Mouse (Mus musculus): ENCODE results near the gene Tubb4b. TPM values are rescaled to one million over a fixed set of nuclear protein-coding genes. Genes with fewer than 3 reads are reported as not detected.

Gene Tubb4b
- total RNA-seq, 2 experiments from 2014 or later: 291 to 431 TPM

DNA sequence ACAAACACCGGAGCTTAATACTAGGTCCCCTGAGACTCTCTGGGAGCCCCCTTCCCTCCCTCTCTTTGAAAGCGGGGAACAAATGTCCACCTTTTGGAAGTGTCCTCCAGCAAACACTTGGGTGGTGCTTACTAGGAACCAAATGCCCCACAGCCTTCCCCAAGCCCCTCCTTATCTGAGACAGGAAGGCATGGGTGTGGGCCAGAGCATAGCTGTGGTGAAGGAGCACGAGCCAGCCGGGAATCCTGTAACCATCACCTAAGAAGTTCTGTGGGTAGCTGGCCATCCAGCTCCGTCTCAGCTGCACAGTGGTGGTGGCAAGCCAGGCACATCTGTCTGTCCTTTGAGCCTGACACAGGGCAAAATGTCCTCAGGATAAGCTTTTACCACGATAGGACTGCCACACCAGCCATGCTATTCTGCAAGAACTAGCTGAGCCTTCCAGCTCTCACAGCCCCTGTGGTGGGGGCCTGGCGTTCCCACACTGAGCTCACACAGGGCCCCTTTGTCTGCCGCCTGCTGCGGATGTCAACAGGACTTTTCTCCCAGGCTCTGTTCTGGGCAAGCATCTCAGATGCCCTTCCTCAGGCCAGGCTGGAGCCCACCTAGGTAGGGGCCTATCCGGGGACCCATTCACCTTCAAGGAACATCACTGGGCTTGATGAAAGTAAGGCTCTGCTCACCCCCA lies 46.1 kb downstream of the Tubb4b start:
- no peak for DNase-seq
- intact Hi-C loops (cut with DNase I; ENCODE audit: low total_unique reads): loop anchor here (5.0 kb wide), 1 partner anchor 51 kb away; no protein-coding TSS in a partner anchor

DNA sequence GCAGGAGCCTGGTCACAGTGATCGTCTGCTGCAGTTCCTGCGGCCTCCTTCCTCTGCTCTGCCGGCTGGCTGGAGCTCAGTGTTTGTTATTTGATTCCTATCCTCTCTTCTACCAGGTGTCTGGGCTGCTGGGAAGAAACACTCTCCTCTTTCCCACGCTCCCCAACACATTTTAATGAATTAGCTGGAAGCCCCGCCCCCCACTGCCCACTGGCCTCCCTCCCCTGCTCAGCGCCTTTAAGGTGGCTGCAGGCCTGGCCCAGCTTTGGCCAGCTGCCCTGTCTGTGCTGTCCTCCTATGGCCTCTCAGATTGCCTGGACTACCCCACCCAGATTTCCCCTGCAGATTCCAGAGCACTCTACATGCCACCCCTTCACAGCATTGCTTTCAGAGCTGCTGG lies 46.8 kb downstream of the Tubb4b start:
- peak; percentile 52 for DNase-seq
- intact Hi-C loops (cut with DNase I; ENCODE audit: low total_unique reads): loop anchor here (5.0 kb wide), 1 partner anchor 50 kb away; no protein-coding TSS in a partner anchor

DNA sequence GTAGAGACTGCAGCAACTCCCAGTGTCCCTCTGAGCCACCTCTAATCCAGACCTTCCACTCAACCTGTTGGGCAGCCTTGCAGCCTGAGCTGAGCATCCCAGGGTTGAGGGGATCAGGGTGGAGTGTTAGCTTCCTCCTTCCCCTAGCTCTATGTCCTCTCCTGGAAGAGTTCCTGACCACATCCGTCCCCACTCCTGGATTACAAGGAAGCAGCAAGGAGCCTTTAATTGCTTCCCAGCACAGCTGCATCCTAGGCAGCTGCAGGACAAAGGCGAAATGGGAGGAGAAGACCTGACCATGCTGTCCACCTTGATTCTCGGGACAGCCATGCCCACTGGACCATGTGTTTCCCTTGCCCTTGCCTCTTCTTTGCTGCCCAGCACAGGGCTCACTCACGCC lies 47.4 kb downstream of the Tubb4b start:
- intact Hi-C loops (cut with DNase I; ENCODE audit: low total_unique reads): loop anchor here (5.0 kb wide), 1 partner anchor 50 kb away; no protein-coding TSS in a partner anchor
- DNase-seq: no peak

DNA sequence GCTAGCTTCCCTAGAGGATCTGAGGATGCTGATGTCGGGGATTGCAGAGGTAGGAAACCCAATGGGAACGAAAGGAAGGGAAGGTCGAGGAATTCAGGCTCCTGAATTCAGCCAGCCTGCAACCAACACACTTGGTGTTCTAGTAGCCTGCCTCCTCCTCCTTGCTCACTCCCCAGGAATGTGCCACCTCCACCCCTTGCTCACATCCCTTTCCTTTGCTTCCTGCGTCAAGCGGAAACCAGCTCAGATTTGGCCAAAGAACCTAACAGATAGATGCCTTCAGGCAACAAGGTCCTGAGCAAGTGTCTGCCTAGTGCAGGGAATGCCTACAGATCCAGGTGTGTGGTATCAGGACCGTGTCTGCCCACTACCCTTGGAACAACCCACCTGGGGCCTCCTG lies 47.9 kb downstream of the Tubb4b start:
- intact Hi-C loops (cut with DNase I; ENCODE audit: low total_unique reads): loop anchor here (5.0 kb wide), 1 partner anchor 49 kb away; no protein-coding TSS in a partner anchor
- no peak for DNase-seq

DNA sequence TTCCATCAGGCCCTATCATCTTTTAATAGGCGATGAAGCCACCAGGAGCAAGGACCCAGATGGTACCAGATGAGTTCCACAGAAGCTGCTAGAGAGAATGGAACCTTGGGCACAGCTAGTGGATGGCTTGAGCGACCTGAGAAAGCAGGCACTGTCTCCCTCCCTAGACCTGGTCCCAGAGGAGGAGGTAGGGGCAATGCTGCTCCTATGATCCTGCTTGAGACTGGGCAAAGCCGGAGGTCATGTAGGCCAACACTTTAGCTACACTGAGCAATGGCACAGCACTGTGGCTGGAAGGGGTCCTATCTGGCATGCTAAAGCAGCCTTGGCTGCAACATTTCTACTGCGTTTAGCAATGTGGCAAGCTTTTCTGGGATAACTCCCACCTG lies 48.8 kb downstream of the Tubb4b start:
- intact Hi-C loops (cut with DNase I; ENCODE audit: low total_unique reads): loop anchor here (5.0 kb wide), 1 partner anchor 48 kb away; no protein-coding TSS in a partner anchor

DNA sequence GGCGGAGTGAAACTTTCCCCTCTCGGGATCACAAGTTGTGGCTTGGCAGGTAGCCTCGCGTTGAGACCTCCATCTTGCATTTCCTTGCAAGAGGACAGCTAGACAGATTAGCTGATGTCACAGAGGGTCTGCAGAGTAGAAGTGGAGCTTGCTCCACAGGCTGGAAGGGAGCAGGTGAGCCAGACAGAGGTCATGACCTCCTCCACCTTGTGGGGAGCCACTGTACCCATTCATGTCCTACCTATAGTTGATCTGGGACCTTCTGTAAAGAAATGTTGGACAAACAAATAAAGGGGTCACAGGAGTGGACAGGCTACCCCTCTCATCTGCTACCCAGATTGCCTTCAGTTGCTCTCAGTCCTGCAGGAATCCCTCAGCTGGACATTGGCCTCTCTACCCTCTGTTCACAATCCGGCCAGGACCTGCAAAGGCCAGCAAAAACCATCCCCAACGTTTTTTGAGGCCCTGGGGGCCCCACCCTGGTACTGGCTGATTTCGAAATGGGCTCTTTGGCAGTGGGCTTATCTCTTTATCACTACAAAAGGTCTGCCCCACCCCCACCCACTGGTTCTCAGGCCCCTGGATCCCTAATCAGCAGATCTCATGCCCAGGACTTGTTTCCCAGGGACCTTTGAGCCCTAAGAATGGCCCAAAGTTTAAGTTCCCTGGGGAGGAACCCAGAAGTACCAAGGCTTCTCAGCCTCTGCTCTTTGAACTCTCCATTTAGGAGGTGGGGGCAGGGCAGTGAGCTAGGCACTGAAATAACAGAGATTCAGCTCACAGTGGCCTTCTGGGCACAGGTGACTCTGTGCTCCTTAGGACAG lies 49.4 kb downstream of the Tubb4b start:
- no peak for DNase-seq
- intact Hi-C loops (cut with DNase I; ENCODE audit: low total_unique reads): loop anchor here (5.0 kb wide), 1 partner anchor 48 kb away; no protein-coding TSS in a partner anchor

More for the DNA sequence above, 48.8 kb downstream of the Tubb4b start:
- DNase-seq: no peak

DNA sequence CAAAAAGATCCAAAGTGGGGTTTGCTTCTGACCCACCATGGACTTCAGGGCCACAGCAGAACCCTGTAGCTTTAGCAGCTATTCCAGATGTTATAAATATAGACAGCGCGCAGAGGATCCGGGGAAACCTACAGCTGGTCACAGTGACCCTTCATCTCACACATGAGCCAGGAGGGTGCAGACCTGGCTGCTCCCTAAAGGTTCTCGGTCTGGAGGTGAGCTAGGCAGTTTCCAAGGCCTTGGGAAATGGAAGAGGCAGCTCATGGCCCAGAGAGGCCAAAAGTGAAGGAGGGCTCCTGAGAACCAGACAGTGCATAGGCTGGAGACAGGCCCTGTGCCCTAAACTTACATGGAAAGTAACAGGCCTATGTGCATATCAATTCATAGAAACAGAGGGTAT lies 50.7 kb downstream of the Tubb4b start:
- DNase-seq: no peak
- intact Hi-C loops (cut with DNase I; ENCODE audit: low total_unique reads): no loop called here

DNA sequence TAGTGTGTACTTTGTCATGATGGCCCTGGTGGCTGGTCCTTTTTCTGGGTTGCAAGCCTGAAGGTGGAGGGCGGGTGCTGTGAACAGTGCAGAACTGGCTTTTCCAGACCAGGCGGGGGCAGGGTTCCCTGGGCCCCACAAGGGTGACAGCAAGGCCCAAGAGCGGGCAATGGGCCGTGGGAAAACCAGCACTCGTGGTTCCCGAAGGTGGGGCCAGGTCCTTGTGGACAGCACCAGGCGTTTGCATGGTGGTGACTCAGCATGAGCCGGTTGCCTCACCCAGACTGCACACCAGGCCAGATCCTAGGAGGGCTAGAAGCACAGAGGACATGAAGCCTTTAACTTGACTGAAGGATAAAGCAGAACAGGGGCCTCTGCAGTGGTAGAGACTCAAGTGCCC lies 51.9 kb downstream of the Tubb4b start:
- intact Hi-C loops (cut with DNase I; ENCODE audit: low total_unique reads): no loop called here
- no peak for DNase-seq

Other genes with a start within 250 kb of the Tubb4b start
- gene Mrpl41, start 249.6 kb downstream of the Tubb4b start, total RNA-seq (2021): 10 to 100 TPM; 40.9 to 46.3 TPM
- gene Pnpla7, start 248.7 kb downstream of the Tubb4b start, total RNA-seq (2021): 10 to 100 TPM; 16.5 to 25.5 TPM
- gene Nsmf, start 170.3 kb downstream of the Tubb4b start, total RNA-seq (2021): 10 to 100 TPM; 16.7 to 19.5 TPM
- not detected for gene Entpd8, start 144.4 kb downstream of the Tubb4b start, total RNA-seq (2021)
- gene Noxa1, start 129.6 kb downstream of the Tubb4b start, total RNA-seq (2021): not detected
- gene Nrarp, start 43.9 kb downstream of the Tubb4b start, total RNA-seq (2021): 10 to 100 TPM; 11.3 to 13.6 TPM
- 1 to 10 TPM; 1.9 TPM for gene Tor4a, start 27.8 kb downstream of the Tubb4b start, total RNA-seq (2021)
- 10 to 100 TPM; 24.1 to 26.1 TPM for gene Nelfb, start 13.2 kb downstream of the Tubb4b start, total RNA-seq (2021)
- not detected for gene Stpg3, start 10.1 kb downstream of the Tubb4b start, total RNA-seq (2021)
- gene Fam166a, start 6.0 kb downstream of the Tubb4b start, total RNA-seq (2021): not detected
- gene Slc34a3, start 9.7 kb upstream of the Tubb4b start, total RNA-seq (2021): not detected
- not detected for gene Rnf224, start 12.1 kb upstream of the Tubb4b start, total RNA-seq (2021)
- 1 to 10 TPM in 1 of 2 experiments, under 1 TPM in 1; 0.66 to 1.4 TPM for gene Rnf208, start 17.6 kb upstream of the Tubb4b start, total RNA-seq (2021)
- not detected for gene Cysrt1, start 17.8 kb upstream of the Tubb4b start, total RNA-seq (2021)
- 1 to 10 TPM in 1 of 2 experiments, not detected in 1; 1.5 TPM for gene AL732309.1, start 22.2 kb upstream of the Tubb4b start, total RNA-seq (2021)
- 10 to 100 TPM; 13.5 to 13.6 TPM for gene Tmem203, start 30.7 kb upstream of the Tubb4b start, total RNA-seq (2021)
- 1 to 10 TPM; 2.8 to 5.0 TPM for gene Tprn, start 37.9 kb upstream of the Tubb4b start, total RNA-seq (2021)
- gene Ssna1, start 47.7 kb upstream of the Tubb4b start, total RNA-seq (2021): 10 to 100 TPM; 28.9 to 34.2 TPM
- 10 to 100 TPM; 29.7 to 31.0 TPM for gene Anapc2, start 47.8 kb upstream of the Tubb4b start, total RNA-seq (2021)
- not detected for gene Tmem210, start 63.4 kb upstream of the Tubb4b start, total RNA-seq (2021)
- gene Lrrc26, start 65.2 kb upstream of the Tubb4b start, total RNA-seq (2021): not detected
- gene Grin1, start 94.5 kb upstream of the Tubb4b start, total RNA-seq (2021): under 1 TPM in 1 of 2 experiments, not detected in 1; 0.22 TPM
- gene Man1b1, start 107.6 kb upstream of the Tubb4b start, total RNA-seq (2021): 10 to 100 TPM; 16.7 to 17.0 TPM
- gene Dpp7, start 131.7 kb upstream of the Tubb4b start, total RNA-seq (2021): 1 to 10 TPM; 6.0 to 6.6 TPM
- gene Uap1l1, start 141.0 kb upstream of the Tubb4b start, total RNA-seq (2021): 1 to 10 TPM; 5.2 to 5.8 TPM
- 1 to 10 TPM; 1.2 to 1.6 TPM for gene Sapcd2, start 147.6 kb upstream of the Tubb4b start, total RNA-seq (2021)
- gene Entpd2, start 171.2 kb upstream of the Tubb4b start, total RNA-seq (2021): 10 to 100 TPM; 19.0 to 25.2 TPM
- gene Npdc1, start 174.6 kb upstream of the Tubb4b start, total RNA-seq (2021): 10 to 100 TPM; 24.0 to 28.1 TPM
- gene Fut7, start 198.6 kb upstream of the Tubb4b start, total RNA-seq (2021): not detected
- gene Abca2, start 204.0 kb upstream of the Tubb4b start, total RNA-seq (2021): 10 to 100 TPM in 1 of 2 experiments, 1 to 10 TPM in 1; 9.2 to 11.6 TPM
- not detected for gene Clic3, start 232.1 kb upstream of the Tubb4b start, total RNA-seq (2021)
- gene Paxx, start 236.4 kb upstream of the Tubb4b start, total RNA-seq (2021): 10 to 100 TPM; 15.7 to 18.9 TPM
- 1 to 10 TPM; 1.3 to 1.4 TPM for gene Ptgds, start 245.3 kb upstream of the Tubb4b start, total RNA-seq (2021)